Mouse (Mus musculus) heart, adult 2 months (tissue): ENCODE results near the gene Setd7. TPM values are rescaled to one million over a fixed set of nuclear protein-coding genes. Genes with fewer than 3 reads are reported as not detected.
A peak's percentile ranks its signal among the peaks of the same experiment; 100 is the strongest.

Experiments
- DNase-seq, 2 experiments: peaks; one replicate each; pipeline ENCODE4 v3.0.0; 2021
- H3K27ac ChIP-seq: fragments of 200-600 bp; 2 replicates; pipeline ENCODE4 v1.8.1; 2022
- H3K27me3 ChIP-seq: fragments of 200-500 bp; 2 replicates; pipeline ENCODE4 v1.6.1; 2012; ENCODE audit warnings: mild to moderate bottlenecking, low read length, inconsistent platforms, mixed read lengths; ENCODE audit not compliant: control insufficient read depth, insufficient read depth
- H3K36me3 ChIP-seq: fragments of 200-500 bp; 2 replicates; pipeline ENCODE4 v1.6.1; 2012; ENCODE audit warnings: low read length, inconsistent platforms; ENCODE audit not compliant: control insufficient read depth, insufficient read depth
- H3K4me1 ChIP-seq: fragments of 200-500 bp; 2 replicates; pipeline ENCODE4 v1.6.1; 2011; ENCODE audit warnings: low read length; ENCODE audit not compliant: control insufficient read depth, insufficient read depth
- H3K4me3 ChIP-seq: fragments of 200-600 bp; 2 replicates; pipeline ENCODE4 v1.8.1; 2022
- H3K79me2 ChIP-seq: fragments of 200-500 bp; replicated peaks from 2 replicates; pipeline ENCODE4 v1.6.1; 2012; ENCODE audit warnings: mild to moderate bottlenecking, inconsistent platforms, low read length, moderate library complexity, mixed read lengths; ENCODE audit not compliant: control insufficient read depth, insufficient read depth
- H3K9ac ChIP-seq: fragments of 200-500 bp; 2 replicates; pipeline ENCODE4 v1.6.1; 2012; ENCODE audit warnings: low read depth, mild to moderate bottlenecking, control low read depth, inconsistent platforms, low read length, mixed read lengths
- CTCF ChIP-seq: fragments of 200-600 bp; IDR thresholded peaks from 2 replicates; pipeline ENCODE4 v1.8.1; 2022; ENCODE audit warnings: antibody characterized with exemption, mild to moderate bottlenecking, moderate library complexity
- EP300 ChIP-seq: fragments of 200-500 bp; IDR thresholded peaks from 2 replicates; pipeline ENCODE4 v1.6.1; 2011; ENCODE audit warnings: low read depth, low read length, control low read depth; ENCODE audit not compliant: insufficient read depth
- POLR2A ChIP-seq: fragments of 200-500 bp; IDR thresholded peaks from 2 replicates; pipeline ENCODE4 v1.6.1; 2011; ENCODE audit warnings: mild to moderate bottlenecking, low read depth, low read length, control low read depth; ENCODE audit not compliant: insufficient read depth
- WGBS: fragments of 180-500 bp; shearing (Covaris S2); methylation state at CpG from one replicate; pipeline ENCODE4 v1.1.7; 2018; 5-methylcytosine and 5-hydroxymethylcytosine counted together
- intact Hi-C: fragments of 180-260 bp; cut with DNase I; formaldehyde crosslinking; loops from one replicate; pipeline ENCODE4 v1.15.1; 2025
- polyA plus RNA-seq: library from polyadenylated mRNA; depleted of rRNA; stranded (reverse); fragments of >200 nt; gene quantifications from 2 replicates; pipeline ENCODE4 v1.2.3, GENCODE M21; 2012
- total RNA-seq, 2 experiments: library from RNA; stranded (reverse); gene quantifications; 2 replicates each; pipeline ENCODE4 v1.2.3; 2021

Setd7 gene
- total and polyA plus RNA-seq, 3 experiments = 21.6 to 68.2 (median 51.0) TPM

- intact Hi-C loops = no loop called here
- Histone ChIP-seq H3K79me2 (no peaks in the 10 kb centered on the region), H3K36me3 (no peaks in the 10 kb centered on the region), H3K27me3 (no peaks in the 10 kb centered on the region), H3K9ac (no peak overlapping the region), H3K4me1 (no peaks in the 10 kb centered on the region), H3K4me3 (no peak overlapping the region), H3K27ac (no peak overlapping the region)
- no peak for DNase-seq
- TF ChIP-seq POLR2A = no peak
- TF ChIP-seq CTCF = no peak
- no peak for TF ChIP-seq EP300
- 94% methylated on average over 4 of the region's 4 CpGs for WGBS
Observed at GRCm38 (mm10) chr3:51499876-51500275, 60.8 kb downstream of the Setd7 start.

DNA sequence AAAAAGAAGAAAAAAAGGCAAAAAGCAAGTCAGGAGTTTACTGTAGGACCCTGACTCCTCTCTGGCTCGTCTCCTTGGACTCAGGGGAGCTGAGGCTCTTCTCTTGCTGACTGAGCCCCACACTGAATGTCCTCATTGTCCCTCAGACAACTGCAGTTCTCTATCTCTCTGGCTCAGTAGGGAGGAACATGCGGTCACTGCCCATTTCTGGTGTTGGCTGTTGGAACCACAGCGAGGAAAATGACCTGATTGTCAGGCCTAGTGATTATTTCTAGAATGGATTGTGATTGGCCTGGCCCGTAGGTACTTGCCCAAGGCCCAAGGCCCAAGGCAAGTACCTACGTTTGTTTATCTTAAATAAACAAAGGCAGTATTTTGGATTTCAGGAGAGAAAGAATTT is 62.0 kb downstream of the Setd7 start:
- Histone ChIP-seq H3K79me2 (no peaks in the 10 kb centered on the region), H3K4me1 (no peaks in the 10 kb centered on the region), H3K27me3 (no peaks in the 10 kb centered on the region), H3K4me3 (no peak overlapping the region), H3K36me3 (peaks cover 4% of the 10 kb centered on the region), H3K27ac (no peak overlapping the region), H3K9ac (no peak overlapping the region)
- intact Hi-C loops = no loop called here
- WGBS = 52% methylated on average over 5 of the region's 5 CpGs
- DNase-seq = no peak
- TF ChIP-seq POLR2A = no peak
- TF ChIP-seq EP300 = no peak
- TF ChIP-seq CTCF = no peak

GRCm38 (mm10) chr3:51497978-51498377 is 62.7 kb downstream of the Setd7 start:
- no peak overlapping the region for H3K9ac ChIP-seq
- H3K4me1 ChIP-seq = no peaks in the 10 kb centered on the region; the same call in 1 of the 2 replicates
- no peaks in the 10 kb centered on the region for H3K79me2 ChIP-seq
- TF ChIP-seq EP300 (no peak), POLR2A (no peak), CTCF (no peak)
- no peak for DNase-seq
- H3K4me3 ChIP-seq = no peak overlapping the region
- H3K27me3 ChIP-seq = no peaks in the 10 kb centered on the region
- intact Hi-C loops = no loop called here
- 100% methylated on average over 1 of the region's 1 CpGs for WGBS
- H3K36me3 ChIP-seq = peaks cover 4% of the 10 kb centered on the region
- H3K27ac ChIP-seq = no peak overlapping the region

- DNase-seq = no peak
- no peak for TF ChIP-seq CTCF
- peaks cover 4% of the 10 kb centered on the region for H3K36me3 ChIP-seq
- 93% methylated on average over 9 of the region's 9 CpGs for WGBS
- no peaks in the 10 kb centered on the region; the same call in none of the 2 replicates for H3K4me1 ChIP-seq
- H3K27me3 ChIP-seq = no peaks in the 10 kb centered on the region
- no peak overlapping the region for H3K9ac ChIP-seq
- H3K4me3 ChIP-seq = no peak overlapping the region
- H3K79me2 ChIP-seq = no peaks in the 10 kb centered on the region; the same call in 1 of the 2 replicates
- no peak overlapping the region for H3K27ac ChIP-seq
- intact Hi-C loops = no loop called here
Observed at GRCm38 (mm10) chr3:51495646-51496045, 65.0 kb downstream of the Setd7 start.

DNA sequence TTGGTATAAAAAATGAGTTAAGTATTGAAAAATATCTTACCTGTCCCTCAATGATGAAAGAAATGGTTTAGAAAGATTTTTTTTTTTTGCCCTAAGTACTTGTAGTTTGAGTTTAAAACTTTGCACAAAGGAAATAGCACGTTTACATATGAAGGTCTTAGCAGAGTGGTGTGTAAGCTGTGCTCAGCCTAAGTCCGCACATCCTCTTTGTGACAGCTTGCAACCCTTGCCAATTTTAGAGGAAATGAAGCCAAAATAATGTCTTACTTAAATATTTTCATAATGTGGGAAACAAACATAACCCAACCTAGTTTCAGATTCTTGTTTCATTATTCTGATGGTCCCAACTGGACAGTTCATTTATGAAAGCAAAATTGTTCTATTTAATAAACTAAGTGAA is 66.2 kb downstream of the Setd7 start:
- intact Hi-C loops = no loop called here
- H3K4me3 ChIP-seq = no peak overlapping the region
- 59% methylated on average over 2 of the region's 2 CpGs for WGBS
- no peak for DNase-seq
- H3K27me3 ChIP-seq = no peaks in the 10 kb centered on the region
- no peaks in the 10 kb centered on the region; the same call in 1 of the 2 replicates for H3K79me2 ChIP-seq
- H3K36me3 ChIP-seq = peaks cover 4% of the 10 kb centered on the region
- H3K4me1 ChIP-seq = no peaks in the 10 kb centered on the region; the same call in none of the 2 replicates
- TF ChIP-seq CTCF = no peak
- no peak for TF ChIP-seq EP300
- no peak for TF ChIP-seq POLR2A
- H3K27ac ChIP-seq = no peak overlapping the region
- H3K9ac ChIP-seq = no peak overlapping the region

GRCm38 (mm10) chr3:51493272-51493838 is 67.3 kb downstream of the Setd7 start:
- Histone ChIP-seq H3K4me1 (no peaks in the 10 kb centered on the region; the same call in none of the 2 replicates), H3K27me3 (no peaks in the 10 kb centered on the region), H3K4me3 (no peak overlapping the region), H3K27ac (peak overlapping the region; percentile 58), H3K79me2 (peaks cover 2% of the 10 kb centered on the region; the same call in 1 of the 2 replicates), H3K36me3 (peaks cover 4% of the 10 kb centered on the region), H3K9ac (no peak overlapping the region)
- WGBS = 60% methylated on average over 13 of the region's 13 CpGs
- DNase-seq = peak in 1 of 2 experiments; percentile 32
- intact Hi-C loops = no loop called here
- TF ChIP-seq CTCF = no peak
- no peak for TF ChIP-seq POLR2A
- TF ChIP-seq EP300 = no peak
